Mouse (Mus musculus): ENCODE measurements around the gene Marveld2.
A peak's percentile ranks its signal among the peaks of the same experiment; 100 is the strongest.

Marveld2 gene

GRCm38 (mm10) chr13:100600317-100600716, 16.5 kb downstream of the Marveld2 start:
- DNase-seq (ENCODE audit: low spot score): no peak

GRCm38 (mm10) chr13:100597284-100597683, 19.5 kb downstream of the Marveld2 start:
- DNase-seq (ENCODE audit: low spot score): no peak

- DNase-seq (ENCODE audit: low spot score): no peak
Measured at GRCm38 (mm10) chr13:100595552-100595885, 21.3 kb downstream of the Marveld2 start.

DNA sequence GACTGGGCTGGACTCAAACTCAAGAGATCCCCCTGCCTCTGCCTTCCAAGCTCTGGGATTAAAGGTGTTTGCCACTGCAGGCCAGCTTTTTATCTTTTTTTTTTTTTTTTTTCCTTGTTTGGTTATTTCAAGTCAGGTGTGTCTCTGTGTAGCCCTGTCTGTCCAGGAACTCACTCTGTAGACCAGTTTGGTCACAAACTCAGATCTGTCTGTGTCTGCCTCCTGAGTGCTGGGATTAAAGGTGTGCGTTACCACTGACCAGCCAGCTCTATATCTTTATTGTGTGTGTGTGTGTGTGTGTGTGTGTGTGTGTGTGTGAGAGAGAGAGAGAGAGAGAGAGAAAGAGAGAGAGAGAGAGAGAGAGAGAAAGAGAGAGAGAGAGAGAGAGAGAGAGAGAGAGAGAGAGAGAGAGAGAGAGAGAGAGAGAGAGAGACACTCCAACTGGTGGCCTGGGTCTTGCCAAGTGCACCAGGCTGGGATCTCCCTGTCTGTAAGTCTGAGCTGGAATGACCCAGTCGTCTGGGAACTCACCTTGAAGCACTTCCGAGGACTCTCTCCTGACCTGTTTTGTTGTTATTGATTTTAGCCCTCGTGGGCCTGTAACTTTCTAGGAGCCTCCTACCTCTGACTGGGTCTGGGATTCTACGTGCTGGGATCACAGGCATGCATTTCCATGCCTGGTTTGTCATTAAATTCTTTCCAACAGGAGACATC, 21.8 kb downstream of the Marveld2 start:
- DNase-seq (ENCODE audit: low spot score): no peak

DNA sequence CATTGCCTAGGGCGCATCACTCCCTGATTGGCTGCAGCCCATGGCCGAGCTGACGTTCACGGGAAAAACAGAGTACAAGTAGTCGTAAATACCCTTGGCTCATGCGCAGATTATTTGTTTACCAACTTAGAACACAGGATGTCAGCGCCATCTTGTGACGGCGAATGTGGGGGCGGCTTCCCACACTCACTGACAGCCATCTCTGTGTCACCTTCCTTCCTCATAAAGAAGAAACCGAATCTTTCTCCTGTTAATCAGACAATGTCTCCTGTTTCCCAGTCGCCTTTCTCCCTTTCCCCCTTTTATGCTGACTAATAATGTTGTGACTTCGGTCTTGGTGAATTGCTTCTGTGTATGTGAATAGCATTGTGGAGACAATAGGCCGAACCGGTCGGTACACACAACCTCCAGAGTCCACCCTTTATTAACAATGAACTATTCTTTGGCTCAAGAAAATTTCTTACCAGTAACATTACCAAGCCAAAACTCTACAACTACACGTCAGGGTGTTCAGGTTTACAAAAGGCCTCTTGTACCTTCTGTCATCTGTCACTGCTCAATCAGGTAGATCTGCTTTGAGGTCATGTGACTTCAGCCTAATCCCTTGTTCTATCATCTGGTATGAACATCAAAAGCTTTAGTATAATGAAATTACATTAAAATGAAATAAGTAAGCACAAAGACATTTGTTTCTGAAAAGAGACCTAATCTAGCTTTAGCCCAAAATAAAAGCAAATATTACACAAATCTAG, 22.6 kb downstream of the Marveld2 start:
- DNase-seq (ENCODE audit: low spot score): peak; percentile 79

DNA sequence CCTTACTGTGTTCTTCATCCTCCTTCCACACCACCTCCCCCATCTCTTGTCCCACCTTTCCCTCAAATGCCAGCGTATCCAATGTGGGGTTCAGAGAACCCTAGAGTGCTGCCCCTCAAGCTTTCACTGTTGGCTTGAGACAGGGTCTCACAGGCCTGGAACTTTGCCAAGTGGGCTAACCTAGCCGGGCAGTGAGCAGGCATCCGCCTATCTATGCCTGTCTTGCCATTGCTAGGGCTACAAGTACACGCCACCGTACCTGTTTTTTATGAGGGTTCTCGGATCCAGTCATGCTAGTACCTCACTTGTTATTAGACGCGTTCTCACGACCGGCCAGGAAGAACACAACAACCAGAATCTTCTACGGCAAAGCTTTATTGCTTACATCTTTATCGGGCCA, 28.1 kb downstream of the Marveld2 start:
- DNase-seq (ENCODE audit: low spot score): no peak

DNA sequence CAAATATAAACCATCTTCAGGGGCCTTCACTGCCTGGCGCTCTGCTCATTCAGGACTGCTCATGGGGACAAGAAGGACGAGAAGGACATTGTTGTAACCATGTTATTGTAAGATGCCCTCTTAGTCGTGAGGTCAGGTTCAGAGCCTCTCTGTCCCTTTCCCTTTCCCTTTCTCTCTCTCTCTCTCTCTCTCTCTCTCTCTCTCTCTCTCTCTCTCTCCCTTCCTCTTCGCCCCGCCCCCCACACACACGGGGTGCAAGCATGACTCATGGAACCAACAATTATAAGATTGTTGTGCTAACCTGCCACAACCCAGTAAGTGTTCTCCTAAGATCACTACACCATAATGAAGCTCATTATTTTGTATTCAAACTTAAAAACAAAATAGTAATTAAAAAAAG, 34.6 kb downstream of the Marveld2 start:
- DNase-seq (ENCODE audit: low spot score): no peak

DNA sequence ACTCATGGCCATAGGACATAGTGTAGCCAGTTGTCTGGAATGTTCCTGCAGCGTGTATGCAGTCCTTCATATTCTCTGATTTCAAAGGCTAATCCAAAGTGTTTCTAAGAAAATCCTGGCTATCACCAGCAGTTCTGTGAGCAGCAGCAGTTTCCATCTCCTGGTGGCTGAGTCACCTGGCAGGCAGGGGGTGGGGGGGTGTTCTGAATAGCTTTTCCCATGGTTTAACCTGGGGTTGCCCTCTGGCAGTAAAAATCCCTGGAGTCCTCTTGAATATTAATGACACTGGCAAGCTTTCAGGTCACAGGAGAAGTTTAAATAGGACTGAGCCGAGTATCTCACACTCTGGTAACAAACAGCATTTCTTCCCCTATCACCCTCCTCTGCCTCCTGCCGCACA, 35.1 kb downstream of the Marveld2 start:
- no peak for DNase-seq (ENCODE audit: low spot score)

GRCm38 (mm10) chr13:100579951-100580350, 36.8 kb downstream of the Marveld2 start:
- DNase-seq (ENCODE audit: low spot score): no peak

GRCm38 (mm10) chr13:100579220-100579619, 37.6 kb downstream of the Marveld2 start:
- DNase-seq (ENCODE audit: low spot score): no peak

DNA sequence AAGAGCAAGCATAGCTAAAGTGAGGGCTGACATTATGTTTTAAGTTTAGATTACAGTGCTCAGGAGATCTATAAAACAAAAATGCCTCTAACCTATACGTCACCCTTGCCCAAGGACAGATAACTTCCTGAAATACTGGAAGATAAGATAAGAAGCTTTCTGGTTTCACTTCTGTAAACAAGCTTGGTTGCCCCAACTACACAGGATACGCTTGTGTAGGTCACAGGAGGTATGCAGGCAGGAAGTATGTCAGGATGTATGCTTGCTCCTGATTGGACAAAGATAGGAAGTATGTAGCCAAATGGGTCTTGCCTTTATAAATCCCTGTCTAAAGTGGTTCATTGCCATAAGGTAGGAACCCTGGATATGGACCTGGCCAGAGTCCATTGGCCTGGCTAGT, 40.8 kb downstream of the Marveld2 start:
- DNase-seq (ENCODE audit: low spot score): peak; percentile 42

- DNase-seq (ENCODE audit: low spot score): no peak
Measured at GRCm38 (mm10) chr13:100570713-100571112, 46.1 kb downstream of the Marveld2 start.

- DNase-seq (ENCODE audit: low spot score): no peak
Measured at GRCm38 (mm10) chr13:100568359-100568758, 48.4 kb downstream of the Marveld2 start.

DNA sequence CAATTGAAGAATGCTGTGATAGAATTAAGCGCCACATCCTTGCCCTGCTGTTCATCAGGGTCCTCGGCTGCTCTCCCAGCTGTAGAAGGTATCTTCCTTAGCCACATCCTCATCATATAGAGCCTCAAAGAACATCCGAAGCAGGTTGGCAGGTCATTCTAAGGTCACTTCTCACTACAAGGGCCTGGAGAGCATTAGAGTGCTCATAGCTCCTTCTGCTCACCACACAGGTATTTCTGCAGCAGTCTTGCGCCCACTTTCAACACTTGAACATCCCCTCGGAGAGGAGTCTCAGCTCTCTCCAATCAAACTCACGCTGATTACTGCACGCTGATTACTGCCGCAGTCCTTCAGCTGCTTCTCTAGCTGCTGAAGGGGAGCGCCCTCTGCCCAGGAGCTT, 57.3 kb downstream of the Marveld2 start:
- no peak for DNase-seq (ENCODE audit: low spot score)

DNA sequence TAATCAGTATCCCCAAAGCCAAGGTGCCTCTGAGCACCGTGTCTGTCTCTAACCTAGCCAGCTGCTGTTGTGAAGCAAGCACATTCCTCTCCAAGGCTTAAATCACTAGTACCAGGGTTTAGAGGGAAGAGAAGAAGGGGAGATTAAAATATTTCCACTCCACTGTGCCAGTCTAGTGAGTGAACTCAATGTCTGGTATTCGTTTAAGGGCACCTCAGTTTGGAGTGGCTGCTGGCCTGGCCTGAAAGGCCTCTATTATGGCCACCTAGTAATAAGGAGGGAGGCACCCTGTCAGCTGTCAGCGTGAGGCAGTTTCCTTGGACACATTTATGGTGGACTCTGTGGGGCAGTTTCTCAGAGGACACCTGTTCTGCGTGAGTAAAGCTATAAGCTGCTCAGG, 59.8 kb downstream of the Marveld2 start:
- DNase-seq (ENCODE audit: low spot score): no peak

- no peak for DNase-seq (ENCODE audit: low spot score)
Measured at GRCm38 (mm10) chr13:100553042-100553437, 63.7 kb downstream of the Marveld2 start.

GRCm38 (mm10) chr13:100552369-100553041, 64.3 kb downstream of the Marveld2 start, which contains the start of gene Ocln:
Ocln (minus strand) TSS chr13:100552718.
- DNase-seq (ENCODE audit: low spot score): no peak

- DNase-seq (ENCODE audit: low spot score): no peak
Measured at GRCm38 (mm10) chr13:100552009-100552368, 64.8 kb downstream of the Marveld2 start.

- DNase-seq (ENCODE audit: low spot score): no peak
Measured at GRCm38 (mm10) chr13:100551371-100552008, 65.3 kb downstream of the Marveld2 start.

GRCm38 (mm10) chr13:100547269-100547668, 69.5 kb downstream of the Marveld2 start:
- DNase-seq (ENCODE audit: low spot score): no peak

Measured in T-cell, adult 2 months (primary cell).